Mouse (Mus musculus) neural tube, postnatal 0 days (tissue): ENCODE data around the gene Asah2. TPM values are rescaled to one million over a fixed set of nuclear protein-coding genes. Genes with fewer than 3 reads are reported as not detected.

Experiments used
- polyA plus RNA-seq: library from polyadenylated mRNA; unstranded; fragments of >200 nt; fragmentation: Nextera tagmentation; extraction: Ambion mirVana; gene quantifications from 2 replicates; pipeline ENCODE4 v1.2.1, GENCODE M21; 2015

Asah2 gene
- 1.2 and 1.4 TPM in 2 replicates for polyA plus RNA-seq

DNA sequence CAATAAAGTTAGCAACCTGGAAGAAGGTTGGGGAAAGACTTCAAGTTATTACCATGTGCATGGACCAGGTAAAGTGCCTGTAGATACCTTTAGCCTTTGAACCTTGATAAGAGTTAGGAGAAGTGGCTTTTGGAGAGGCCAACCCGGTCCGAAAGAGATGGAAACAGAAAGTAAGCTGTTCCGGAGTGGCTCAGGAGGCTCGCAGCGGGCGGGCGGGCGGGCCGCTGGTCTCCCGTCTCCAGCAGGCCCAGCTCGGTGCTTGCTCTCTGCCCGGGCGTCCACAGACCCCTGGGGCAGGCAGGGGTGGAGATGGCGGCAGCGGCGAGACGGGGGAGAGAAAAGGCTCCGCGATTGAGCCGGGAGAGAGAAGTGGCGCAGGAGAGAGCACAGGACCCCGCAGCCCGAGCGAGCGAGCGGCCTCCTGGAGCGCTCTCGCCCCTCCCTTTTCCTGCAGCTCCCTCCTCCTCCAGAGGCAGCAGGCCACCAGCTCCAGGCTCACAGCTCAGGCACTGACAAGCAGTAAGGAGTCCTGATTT is at the start of gene Asah2:
Gene Asah2 (minus strand): TSS at position 441 of the 536 bp plus-strand sequence.

Other genes starting within 250 kb of the Asah2 start
- not detected in 2 replicates for gene A1cf, start 239.4 kb downstream of the Asah2 start, polyA plus RNA-seq